Mouse (Mus musculus) lung, postnatal 14 days (tissue): ENCODE results near the gene Snap25.

Source experiments
- DNase-seq: peaks from one replicate; pipeline ENCODE4 v3.0.0; 2021

The Snap25 gene

GRCm38 (mm10) chr2:136714008-136714411 lies 757 bp downstream of the Snap25 start:
- DNase-seq = peak; percentile 85

- DNase-seq = no peak
Measured at GRCm38 (mm10) chr2:136715531-136715930, 2.3 kb downstream of the Snap25 start.

GRCm38 (mm10) chr2:136716400-136716799 lies 3.1 kb downstream of the Snap25 start:
- no peak for DNase-seq

GRCm38 (mm10) chr2:136720235-136720634 lies 7.0 kb downstream of the Snap25 start:
- DNase-seq = peak; percentile 35

GRCm38 (mm10) chr2:136738260-136738659 lies 25.0 kb downstream of the Snap25 start:
- no peak for DNase-seq

GRCm38 (mm10) chr2:136742230-136742629 lies 29.0 kb downstream of the Snap25 start:
- no peak for DNase-seq

GRCm38 (mm10) chr2:136744683-136745326 lies 31.6 kb downstream of the Snap25 start:
- DNase-seq = no peak

GRCm38 (mm10) chr2:136745327-136745994 lies 32.2 kb downstream of the Snap25 start:
- DNase-seq = no peak

- no peak for DNase-seq
Measured at GRCm38 (mm10) chr2:136753682-136754081, 40.4 kb downstream of the Snap25 start.

GRCm38 (mm10) chr2:136758809-136759551 lies 45.7 kb downstream of the Snap25 start:
- no peak for DNase-seq

GRCm38 (mm10) chr2:136778156-136778555 lies 64.9 kb downstream of the Snap25 start:
- no peak for DNase-seq

GRCm38 (mm10) chr2:136778674-136779073 lies 65.4 kb downstream of the Snap25 start:
- no peak for DNase-seq

- no peak for DNase-seq
Measured at GRCm38 (mm10) chr2:136780268-136780667, 67.0 kb downstream of the Snap25 start.

GRCm38 (mm10) chr2:136784310-136784709 lies 71.1 kb downstream of the Snap25 start:
- DNase-seq = no peak

GRCm38 (mm10) chr2:136788379-136788778 lies 75.1 kb downstream of the Snap25 start:
- no peak for DNase-seq

GRCm38 (mm10) chr2:136796518-136796917 lies 83.3 kb downstream of the Snap25 start:
- DNase-seq = no peak

- DNase-seq = no peak
Measured at GRCm38 (mm10) chr2:136798887-136799430, 85.7 kb downstream of the Snap25 start.

GRCm38 (mm10) chr2:136801102-136801501 lies 87.8 kb downstream of the Snap25 start:
- no peak for DNase-seq

GRCm38 (mm10) chr2:136802076-136802475 lies 88.8 kb downstream of the Snap25 start:
- no peak for DNase-seq

GRCm38 (mm10) chr2:136803142-136803541 lies 89.9 kb downstream of the Snap25 start:
- DNase-seq = no peak

GRCm38 (mm10) chr2:136807992-136808726 lies 94.9 kb downstream of the Snap25 start:
- no peak for DNase-seq

- DNase-seq = no peak
Measured at GRCm38 (mm10) chr2:136811331-136811730, 98.1 kb downstream of the Snap25 start.
